Mouse (Mus musculus) CD8-positive naive resting alpha-beta T cell, adult 2 months (primary cell): ENCODE results near the gene Sspo.

Experiments used
- DNase-seq, 2 experiments: peaks; one replicate each; pipeline ENCODE4 v3.0.0; 2022; ENCODE audit warnings: low read depth in 2 of 2, low spot score in 2 of 2

The Sspo gene

DNA sequence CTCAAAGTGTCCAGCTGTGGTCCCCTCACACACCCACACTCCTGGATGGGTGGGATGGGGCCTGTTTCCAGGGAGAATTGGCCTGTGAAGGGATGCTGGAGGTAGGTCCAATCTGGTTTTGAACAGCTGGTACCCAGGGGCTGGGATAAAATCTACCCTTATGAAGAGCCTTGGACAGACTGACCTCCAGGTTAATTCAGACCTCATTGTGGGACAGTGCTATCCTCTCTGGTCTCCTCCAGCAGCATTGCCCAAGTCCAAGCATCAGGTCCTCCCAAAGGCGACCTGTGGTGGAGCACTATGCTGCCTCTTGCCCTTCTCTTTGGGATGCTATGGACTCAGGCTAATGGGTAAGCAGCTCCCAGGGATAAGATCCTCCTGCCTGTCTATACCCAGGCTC, at the start of gene Sspo:
Gene Sspo, plus strand, starts transcription at position 301 of the 400 bp plus-strand sequence.
- DNase-seq, result no peak

- no peak for DNase-seq
These were observed 48.1 kb upstream of the Sspo start for GRCm38 (mm10) chr6:48399906-48400305.

DNA sequence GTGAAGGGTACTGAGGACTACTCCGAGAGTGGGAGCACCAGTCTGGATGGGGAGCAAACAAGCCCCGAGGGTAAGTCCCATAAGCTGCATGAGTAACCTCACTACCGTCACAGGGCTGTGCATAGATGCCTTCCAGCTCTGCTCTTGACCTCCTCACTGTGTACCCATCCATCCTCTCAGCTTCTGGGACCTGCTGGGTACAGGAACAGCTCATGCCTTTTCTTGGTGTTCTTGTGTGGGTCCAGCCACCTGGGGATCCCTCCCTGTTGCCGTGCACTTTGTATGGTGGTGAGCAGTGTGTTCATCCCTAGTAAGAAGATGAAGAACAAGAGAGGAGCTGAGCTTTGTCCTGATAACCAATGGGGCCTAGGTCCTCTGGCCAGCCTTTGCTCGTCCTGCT, 44.0 kb upstream of the Sspo start:
- no peak for DNase-seq

- no peak for DNase-seq
These were observed 38.2 kb upstream of the Sspo start for GRCm38 (mm10) chr6:48409726-48410343.

DNA sequence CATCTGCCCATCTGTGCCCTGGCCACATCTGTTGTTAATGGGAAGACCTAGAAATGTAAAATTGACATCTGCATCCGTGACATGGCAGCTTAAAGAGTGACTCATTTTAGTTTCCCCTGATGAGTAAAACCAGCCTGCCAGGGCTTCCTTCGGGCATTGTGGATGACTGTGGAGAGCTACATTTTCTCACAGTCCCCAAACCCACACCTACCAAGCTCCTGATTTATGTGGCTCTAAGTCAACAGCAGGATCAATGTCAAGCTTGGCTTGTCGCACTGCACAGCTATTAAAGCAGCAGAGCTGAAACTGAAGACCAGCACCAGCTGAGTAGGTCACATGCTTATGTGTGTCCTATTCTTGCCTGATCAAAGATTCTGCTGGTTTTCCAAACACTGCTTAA, 37.5 kb upstream of the Sspo start:
- DNase-seq, result no peak

- DNase-seq, result no peak
These were observed 36.6 kb upstream of the Sspo start for GRCm38 (mm10) chr6:48411193-48412092.

DNA sequence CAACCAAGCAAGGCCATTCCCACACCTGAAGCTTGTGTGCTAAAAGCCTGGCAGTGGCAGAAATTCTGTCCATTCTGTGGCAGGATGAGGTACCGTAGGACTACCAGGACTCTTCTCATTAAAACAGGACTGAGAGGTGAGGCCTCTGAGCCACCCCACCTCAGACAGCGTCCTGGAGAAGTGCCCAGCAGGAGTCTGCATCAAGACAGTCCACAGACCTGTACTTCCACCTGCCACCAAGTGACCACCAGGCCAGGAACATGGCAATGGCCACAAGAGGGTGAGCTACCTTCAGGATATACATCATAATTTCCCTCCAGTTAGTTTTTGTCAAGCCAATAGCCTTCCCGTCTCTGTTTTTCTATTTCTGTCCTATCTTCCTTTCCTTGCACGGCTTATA, 35.9 kb upstream of the Sspo start:
- no peak for DNase-seq

GRCm38 (mm10) chr6:48412662-48413061, 35.4 kb upstream of the Sspo start:
- no peak for DNase-seq

DNA sequence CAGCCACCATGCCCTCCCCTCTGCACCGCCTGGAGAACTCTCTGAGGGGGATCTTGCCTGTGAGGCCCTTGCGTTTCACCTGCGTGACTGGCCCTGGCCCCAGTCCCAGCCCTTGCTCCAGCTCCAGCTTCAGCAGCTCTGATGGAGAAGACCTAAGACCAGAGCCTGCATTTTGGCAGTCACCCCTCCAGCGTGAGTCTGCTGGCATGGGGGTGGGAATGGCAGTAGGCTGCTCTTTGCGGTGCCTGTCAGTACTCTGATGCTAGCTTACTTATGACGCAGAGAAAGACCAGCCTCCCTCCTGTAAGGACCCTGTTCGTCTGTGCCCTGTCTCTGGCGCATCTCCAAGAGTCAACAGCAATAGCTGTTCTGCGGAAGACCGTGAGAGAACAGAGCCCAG, 34.9 kb upstream of the Sspo start:
- no peak for DNase-seq

DNA sequence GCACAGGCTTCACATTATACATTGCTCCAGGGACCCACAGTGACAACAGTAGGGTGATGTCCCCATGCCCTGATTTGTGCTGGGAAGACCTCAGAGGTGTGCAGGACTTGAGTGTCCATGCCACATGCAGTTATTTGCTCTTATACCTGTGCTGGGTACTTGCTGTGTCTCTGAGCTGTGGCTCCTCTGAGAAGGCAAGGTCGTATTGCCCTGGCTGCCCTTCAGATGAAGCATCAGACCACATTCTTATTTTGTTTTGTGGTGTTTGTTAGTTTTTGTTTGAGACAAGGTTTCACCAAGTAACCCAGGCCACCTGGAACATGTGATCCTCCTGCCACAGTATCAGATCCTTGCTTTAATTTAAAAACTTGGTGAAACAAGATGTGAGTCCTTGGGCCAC, 33.1 kb upstream of the Sspo start:
- DNase-seq, result no peak

DNA sequence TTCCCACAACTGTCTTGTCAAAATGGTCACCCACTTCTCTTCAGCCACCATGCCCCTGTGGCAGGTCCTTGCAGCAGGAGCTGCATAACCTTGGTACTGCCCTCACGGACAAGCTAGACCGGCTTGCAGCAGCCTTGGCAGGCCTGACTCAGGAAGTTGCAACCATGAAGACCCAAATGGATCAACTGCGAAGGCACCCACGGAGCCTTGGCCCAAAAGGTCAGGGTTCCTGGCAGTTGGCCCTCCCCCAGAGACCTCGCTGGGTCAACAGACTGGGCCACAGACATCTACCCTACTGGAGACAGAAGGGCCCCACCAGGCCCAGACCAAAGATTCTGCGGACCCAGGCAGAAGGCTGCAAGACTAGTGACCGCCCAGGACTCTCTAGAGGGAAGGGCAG, 32.4 kb upstream of the Sspo start:
- no peak for DNase-seq

DNA sequence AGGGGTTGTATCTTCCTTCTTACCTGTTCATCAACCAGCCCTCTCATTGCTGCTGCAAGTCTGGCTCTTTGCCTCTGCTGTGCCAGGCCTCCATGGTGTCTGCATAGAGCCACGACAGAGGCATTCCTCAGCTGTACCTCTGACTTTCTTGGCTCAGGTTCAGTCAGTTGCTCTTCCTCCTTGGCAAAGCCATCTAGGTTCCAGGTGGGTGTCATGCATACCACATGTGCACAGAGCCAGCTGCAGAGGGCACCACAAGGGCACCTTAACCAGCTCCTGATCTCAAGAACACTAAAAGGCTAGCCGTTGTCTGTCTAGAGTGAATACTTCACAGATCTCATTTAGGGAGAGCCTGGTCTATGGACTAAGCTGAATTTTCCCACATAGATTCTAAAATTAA, 31.5 kb upstream of the Sspo start:
- DNase-seq, result no peak

GRCm38 (mm10) chr6:48420647-48421046, 27.4 kb upstream of the Sspo start:
- no peak for DNase-seq

DNA sequence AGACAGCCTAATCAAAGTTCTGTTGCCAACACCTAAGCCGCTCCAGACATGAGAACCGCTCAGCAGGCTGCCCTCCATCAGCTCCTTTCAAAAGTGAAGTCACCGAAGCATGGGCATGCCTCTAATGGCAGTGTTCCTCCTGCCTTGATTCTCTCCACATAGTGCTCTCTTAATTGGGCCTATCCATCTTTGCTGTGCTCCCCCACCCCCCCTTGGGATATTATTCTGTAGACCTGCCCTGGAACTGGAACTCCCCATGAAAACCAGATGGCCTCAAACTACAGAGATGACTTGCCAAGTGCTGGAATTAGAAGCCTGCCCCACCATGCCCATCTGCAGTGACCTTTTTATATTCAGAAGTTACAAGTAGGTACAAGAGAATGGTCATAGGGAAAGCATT, 24.7 kb upstream of the Sspo start:
- no peak for DNase-seq

GRCm38 (mm10) chr6:48424074-48424473, 24.0 kb upstream of the Sspo start:
- no peak for DNase-seq

DNA sequence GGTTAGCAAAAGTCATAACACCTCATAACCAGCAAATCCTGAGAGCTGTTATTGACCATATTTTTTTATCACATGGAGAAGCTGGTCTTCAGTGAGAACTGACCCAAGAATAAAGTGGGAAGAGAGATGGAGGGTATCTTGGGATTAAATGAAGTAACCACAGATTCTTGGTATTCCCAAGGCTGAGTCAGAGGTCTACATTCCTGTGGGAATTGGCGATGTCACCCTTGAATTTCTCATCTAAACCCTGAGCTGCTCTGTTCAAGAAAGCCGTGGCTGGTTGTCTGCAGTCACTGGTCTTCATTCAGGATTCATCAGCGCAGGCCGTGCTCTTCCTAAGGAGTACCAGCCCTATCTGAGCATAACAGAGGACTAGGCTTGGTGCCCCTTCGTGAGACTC, 21.1 kb upstream of the Sspo start:
- DNase-seq, result no peak

DNA sequence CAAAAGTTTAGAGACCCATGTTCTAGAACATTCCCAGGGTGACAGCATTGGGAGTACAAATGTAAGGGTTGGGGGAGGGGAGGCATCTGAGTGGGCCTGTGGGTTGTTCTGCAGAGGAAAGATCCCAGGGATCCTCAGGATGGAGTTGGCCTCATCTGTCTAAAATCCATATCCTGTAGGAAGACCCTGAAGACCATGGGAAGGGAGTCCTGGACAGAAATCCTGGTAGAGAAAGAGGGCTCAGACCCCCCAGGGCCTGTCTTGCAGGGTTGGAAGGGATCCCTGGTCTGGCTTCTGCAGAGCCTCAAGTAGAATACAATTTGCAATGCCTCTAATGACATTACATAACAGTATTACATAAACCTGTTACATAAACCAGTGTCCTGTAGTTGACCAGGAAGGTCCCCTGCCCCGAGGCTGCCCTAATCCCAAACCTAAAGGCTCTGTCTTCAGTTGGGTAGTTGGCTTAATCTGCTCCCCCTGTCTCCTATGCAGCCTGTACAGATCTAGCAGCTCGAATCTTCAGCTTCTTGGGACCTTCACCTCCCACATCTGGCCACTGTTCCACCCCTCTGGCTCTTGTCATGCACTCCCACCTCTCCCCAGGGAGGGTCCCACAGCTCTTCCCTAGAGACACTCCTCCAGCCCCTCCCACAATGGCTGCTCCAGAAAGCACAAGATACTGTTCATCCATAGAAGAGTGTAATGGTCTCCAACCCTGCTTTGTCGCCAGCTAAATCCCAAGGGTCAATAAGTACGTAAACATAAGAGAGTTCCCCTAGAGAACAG, 19.1 kb upstream of the Sspo start:
- DNase-seq, result no peak

DNA sequence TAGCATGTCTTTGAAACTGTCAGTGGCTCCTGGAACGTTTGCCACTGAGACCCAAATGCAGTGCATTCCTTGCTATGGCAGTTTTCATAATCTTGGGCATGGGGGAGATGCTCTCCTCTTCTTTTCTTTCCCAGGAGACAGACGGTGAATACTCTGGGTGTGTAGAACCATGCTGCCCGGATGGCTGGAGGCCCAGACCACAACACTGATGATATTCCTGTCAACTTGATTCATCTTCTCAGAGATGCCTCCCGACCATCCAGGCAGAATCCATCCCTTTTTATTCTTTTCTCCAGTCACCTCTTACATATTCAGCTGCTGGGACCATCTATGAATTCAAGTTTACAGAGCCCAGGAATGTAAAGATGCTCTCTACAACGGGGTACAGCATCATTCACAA, 17.3 kb upstream of the Sspo start:
- DNase-seq, result no peak

GRCm38 (mm10) chr6:48432893-48433816, 14.9 kb upstream of the Sspo start:
- no peak for DNase-seq

DNA sequence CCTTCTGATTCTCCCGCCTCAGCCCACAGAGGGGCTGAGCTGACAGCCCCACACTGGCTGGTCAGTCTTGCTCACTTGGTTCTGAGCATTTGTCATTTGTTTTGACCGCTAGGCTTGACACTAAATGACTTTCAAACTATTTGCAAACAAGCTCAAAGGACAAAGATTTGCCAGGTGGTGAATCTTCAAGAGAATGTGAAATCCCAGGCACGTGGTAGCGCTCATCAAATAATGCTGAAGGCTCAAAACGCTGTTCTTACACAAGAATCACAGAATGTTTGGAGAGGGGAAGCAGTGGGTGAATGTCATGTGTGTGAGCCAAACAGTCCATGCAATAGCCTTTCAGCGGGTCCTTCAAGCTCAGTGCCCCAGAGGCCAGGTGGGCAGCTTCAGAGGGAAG, 13.4 kb upstream of the Sspo start:
- no peak for DNase-seq

DNA sequence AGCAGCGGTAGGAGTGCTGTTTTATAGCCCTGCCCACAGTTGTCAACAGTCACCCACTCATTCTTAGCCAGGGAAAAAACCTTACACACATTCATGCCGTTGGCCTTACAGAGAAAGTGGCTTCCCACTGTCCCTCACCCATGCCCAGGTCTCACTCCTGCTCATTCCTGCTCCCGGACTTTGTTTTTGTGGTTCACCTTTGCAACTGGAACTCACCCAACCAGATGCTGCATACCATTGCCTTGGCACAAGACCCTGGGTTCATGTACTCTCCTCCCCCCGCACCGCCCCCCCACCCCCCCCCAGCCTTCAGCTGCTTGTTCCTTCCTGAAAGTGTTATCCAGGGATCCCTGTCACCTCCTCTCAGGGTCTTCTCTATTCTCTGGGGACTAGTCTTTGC, 12.9 kb upstream of the Sspo start:
- DNase-seq, result no peak
